Mouse (Mus musculus) cortical plate, adult 2 months (tissue): ENCODE measurements around the gene Zfp626.

Experiments
- CTCF ChIP-seq: fragments of 200-500 bp; IDR thresholded peaks from 2 replicates; pipeline ENCODE4 v1.5.1; 2011; ENCODE audit warnings: mild to moderate bottlenecking, control low read depth, low read length; ENCODE audit not compliant: insufficient read depth; ENCODE audit errors: extremely low read depth
- POLR2A ChIP-seq: fragments of 200-500 bp; IDR thresholded peaks from 2 replicates; pipeline ENCODE4 v1.6.1; 2011; ENCODE audit warnings: mild to moderate bottlenecking, low read length, control low read depth; ENCODE audit not compliant: insufficient read depth; ENCODE audit errors: extremely low read depth

GRCm38 (mm10) chr7:27834131-27834530 lies 27.1 kb downstream of the Zfp626 start:
- TF ChIP-seq CTCF (no peak), POLR2A (no peak)
